Mouse (Mus musculus) kidney, embryonic 15.5 days (tissue): Measurements from ENCODE around the gene Dedd2. TPM values are rescaled to one million over a fixed set of nuclear protein-coding genes. Genes with fewer than 3 reads are reported as not detected.

ENCODE experiments used
- ATAC-seq: fragments of 200-750 bp; cut with Nextera tagmentation; replicated peaks from 2 replicates; pipeline ENCODE4 v1.8.0; 2017; ENCODE audit warnings: moderate TSS enrichment; ENCODE audit not compliant: low FRiP score
- H3K27ac ChIP-seq: fragments of 300-500 bp; sonication (generic); 2 replicates; pipeline ENCODE4 v1.5.1; 2015; ENCODE audit warnings: mild to moderate bottlenecking, inconsistent platforms
- H3K27me3 ChIP-seq: fragments of 300-500 bp; sonication (generic); 2 replicates; pipeline ENCODE4 v1.6.1; 2015; ENCODE audit warnings: inconsistent platforms
- H3K36me3 ChIP-seq: fragments of 300-500 bp; sonication (generic); 2 replicates; pipeline ENCODE4 v1.6.1; 2015; ENCODE audit warnings: inconsistent platforms
- H3K4me1 ChIP-seq: fragments of 300-500 bp; sonication (generic); 2 replicates; pipeline ENCODE4 v1.6.1; 2015; ENCODE audit warnings: inconsistent platforms
- H3K4me2 ChIP-seq: fragments of 300-500 bp; sonication (generic); 2 replicates; pipeline ENCODE4 v1.6.1; 2015; ENCODE audit warnings: moderate library complexity, mild to moderate bottlenecking, inconsistent platforms
- H3K4me3 ChIP-seq: fragments of 300-500 bp; sonication (generic); replicated peaks from 2 replicates; pipeline ENCODE4 v1.5.1; 2015; ENCODE audit warnings: mild to moderate bottlenecking, inconsistent platforms
- H3K9ac ChIP-seq: fragments of 300-500 bp; sonication (generic); 2 replicates; pipeline ENCODE4 v1.6.1; 2015; ENCODE audit warnings: mild to moderate bottlenecking, inconsistent platforms
- H3K9me3 ChIP-seq: fragments of 300-500 bp; sonication (generic); replicated peaks from 2 replicates; pipeline ENCODE4 v1.6.1; 2016; ENCODE audit warnings: inconsistent platforms
- WGBS: fragments of 180-500 bp; shearing (Covaris S2); methylation state at CpG from one replicate; pipeline ENCODE4 v1.1.7; 2015; ENCODE audit warnings: mixed read lengths; 5-methylcytosine and 5-hydroxymethylcytosine counted together
- polyA plus RNA-seq: library from polyadenylated mRNA; unstranded; fragments of >200 nt; fragmentation: Nextera tagmentation; extraction: Ambion mirVana; gene quantifications from 2 replicates; pipeline ENCODE4 v1.2.1, GENCODE M21; 2015

Dedd2 gene
- polyA plus RNA-seq, 1 experiment from 2014 or later = 10.2 TPM

- Histone ChIP-seq H3K9ac (peak overlapping the region; percentile 56; the same call in 1 of the 2 replicates), H3K27ac (peak overlapping the region; percentile 98), H3K36me3 (no peaks in the 10 kb centered on the region), H3K4me3 (peak overlapping the region; percentile 76), H3K27me3 (no peaks in the 10 kb centered on the region), H3K9me3 (no peaks in the 10 kb centered on the region), H3K4me2 (peak overlapping the region; percentile 94), H3K4me1 (peaks cover 34% of the 10 kb centered on the region)
- WGBS = 16% methylated on average over 8 of the region's 8 CpGs
- no peak for ATAC-seq
Observed at GRCm38 (mm10) chr7:25251822-25252221, 31.4 kb upstream of the Dedd2 start.

GRCm38 (mm10) chr7:25251071-25251791, 30.8 kb upstream of the Dedd2 start:
- ATAC-seq = peak; percentile 28
- no peaks in the 10 kb centered on the region for H3K27me3 ChIP-seq
- no peaks in the 10 kb centered on the region for H3K9me3 ChIP-seq
- H3K36me3 ChIP-seq = peaks cover 2% of the 10 kb centered on the region; the same call in 1 of the 2 replicates
- peak overlapping the region; percentile 94 for H3K4me2 ChIP-seq
- peak overlapping the region; percentile 98 for H3K27ac ChIP-seq
- 2% methylated on average over 22 of the region's 22 CpGs for whole genome bisulfite sequencing
- H3K4me3 ChIP-seq = peak overlapping the region; percentile 76
- peaks cover 39% of the 10 kb centered on the region for H3K4me1 ChIP-seq
- peak overlapping the region; percentile 56 for H3K9ac ChIP-seq

DNA sequence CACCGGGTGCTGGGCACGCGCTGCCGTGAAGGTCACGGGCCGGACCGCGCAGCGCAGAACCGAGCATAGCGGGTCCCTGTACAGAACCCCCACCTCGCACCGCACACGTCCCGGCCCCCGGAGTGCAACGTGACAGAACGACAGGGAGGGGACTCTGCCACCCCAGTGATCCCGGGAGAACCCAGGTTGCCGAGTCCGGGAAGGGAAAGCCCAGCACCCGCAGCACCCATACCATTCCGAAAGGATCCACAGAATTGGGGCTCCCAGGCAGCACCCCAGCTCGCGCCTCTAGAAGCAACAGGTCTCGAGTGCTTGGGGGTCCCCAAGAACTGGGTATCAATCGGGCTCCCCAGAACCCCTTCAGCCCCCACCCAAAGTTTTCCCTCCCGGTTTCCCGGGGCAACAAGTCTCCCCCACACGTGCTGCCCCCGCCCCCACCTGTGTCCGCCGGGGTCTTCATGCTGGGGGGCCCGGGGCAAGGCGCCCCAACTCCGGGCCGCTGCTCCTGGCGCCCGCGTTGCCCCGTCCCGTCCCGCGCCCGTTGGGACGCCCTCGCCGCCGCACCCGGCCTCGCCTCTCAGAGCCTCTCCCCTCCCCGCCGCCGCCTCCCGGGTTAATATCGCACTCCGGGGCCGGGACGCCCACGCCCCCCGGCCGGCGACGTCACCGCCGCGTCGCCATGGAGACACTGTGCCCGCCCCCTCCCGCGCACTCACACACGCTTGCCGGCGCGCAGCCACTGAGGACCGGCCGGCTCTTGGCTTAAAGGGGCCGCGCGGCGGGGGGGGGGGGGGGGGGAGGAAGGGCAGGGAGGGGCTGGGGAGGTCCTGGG, 29.9 kb upstream of the Dedd2 start, which contains the start of gene Erf:
Gene Erf (minus strand): TSS at position 621 of the 832 bp plus-strand sequence.
- WGBS = under 1% methylated on average over 60 of the region's 81 CpGs
- peak; percentile 78 for ATAC-seq

DNA sequence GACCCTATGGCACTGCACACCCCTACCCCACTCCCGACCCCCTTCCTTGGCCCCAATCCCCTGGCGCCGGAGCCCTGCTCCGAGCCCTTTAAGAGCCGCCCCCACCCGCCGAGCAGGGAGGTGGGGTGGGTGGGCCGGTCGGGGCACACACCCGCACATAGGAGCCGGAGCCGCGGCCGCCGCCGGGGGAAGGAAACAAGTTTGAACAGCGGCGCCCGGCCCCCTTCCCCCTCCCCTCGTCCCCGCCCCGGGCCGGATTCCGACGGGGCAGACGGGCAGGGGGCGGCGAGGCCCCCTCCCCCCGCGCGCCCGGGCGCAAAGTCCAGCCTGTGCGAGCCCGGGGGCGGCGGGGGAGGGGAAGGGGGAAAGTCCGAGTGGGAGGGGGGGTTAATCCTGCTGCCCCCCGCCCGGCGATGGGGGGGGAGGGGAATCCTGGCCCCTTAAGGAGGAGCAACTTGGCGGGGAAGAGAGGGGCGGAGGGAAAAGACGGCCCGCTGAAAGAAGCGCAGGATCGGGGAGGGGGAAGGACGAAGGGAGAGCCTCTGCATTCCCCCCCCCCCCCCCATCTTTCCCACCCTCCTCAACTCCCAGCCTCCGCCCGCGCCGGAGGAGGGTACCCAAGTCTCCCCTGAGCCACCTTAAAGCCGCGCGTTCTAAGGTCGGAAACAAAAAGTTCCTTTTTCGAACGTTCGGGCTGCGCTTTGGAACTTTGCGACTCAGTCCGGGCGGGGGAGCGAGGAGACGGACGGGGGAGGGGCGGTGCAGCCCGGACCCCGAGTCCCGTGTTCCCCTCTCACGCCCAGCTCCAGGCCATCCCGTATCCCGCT, 29.1 kb upstream of the Dedd2 start:
- WGBS = 0% methylated on average over 50 of the region's 73 CpGs
- no peaks in the 10 kb centered on the region for H3K27me3 ChIP-seq
- peak overlapping the region; percentile 94 for H3K4me2 ChIP-seq
- peaks cover 56% of the 10 kb centered on the region for H3K4me1 ChIP-seq
- H3K36me3 ChIP-seq = peaks cover 19% of the 10 kb centered on the region
- H3K9me3 ChIP-seq = no peaks in the 10 kb centered on the region
- peak overlapping the region; percentile 76 for H3K4me3 ChIP-seq
- peak overlapping the region; percentile 98 for H3K27ac ChIP-seq
- H3K9ac ChIP-seq = peak overlapping the region; percentile 75
- ATAC-seq = peak; percentile 67

More for the DNA sequence above, 29.9 kb upstream of the Dedd2 start, which contains the start of gene Erf:
- no peaks in the 10 kb centered on the region for H3K9me3 ChIP-seq
- H3K4me3 ChIP-seq = peak within 1 kb of the TSS; percentile 76
- H3K27me3 ChIP-seq = no peaks in the 10 kb centered on the region
- H3K36me3 ChIP-seq = peaks cover 10% of the 10 kb centered on the region
- H3K27ac ChIP-seq = peak within 1 kb of the TSS; percentile 98
- H3K4me2 ChIP-seq = peak within 1 kb of the TSS; percentile 94
- peak within 1 kb of the TSS; percentile 75 for H3K9ac ChIP-seq
- peaks cover 48% of the 10 kb centered on the region for H3K4me1 ChIP-seq

GRCm38 (mm10) chr7:25248846-25249313, 28.5 kb upstream of the Dedd2 start:
- H3K9me3 ChIP-seq = no peaks in the 10 kb centered on the region
- 0% methylated on average over 25 of the region's 25 CpGs for WGBS
- ATAC-seq = no peak; the same call in 1 of the 2 replicates

DNA sequence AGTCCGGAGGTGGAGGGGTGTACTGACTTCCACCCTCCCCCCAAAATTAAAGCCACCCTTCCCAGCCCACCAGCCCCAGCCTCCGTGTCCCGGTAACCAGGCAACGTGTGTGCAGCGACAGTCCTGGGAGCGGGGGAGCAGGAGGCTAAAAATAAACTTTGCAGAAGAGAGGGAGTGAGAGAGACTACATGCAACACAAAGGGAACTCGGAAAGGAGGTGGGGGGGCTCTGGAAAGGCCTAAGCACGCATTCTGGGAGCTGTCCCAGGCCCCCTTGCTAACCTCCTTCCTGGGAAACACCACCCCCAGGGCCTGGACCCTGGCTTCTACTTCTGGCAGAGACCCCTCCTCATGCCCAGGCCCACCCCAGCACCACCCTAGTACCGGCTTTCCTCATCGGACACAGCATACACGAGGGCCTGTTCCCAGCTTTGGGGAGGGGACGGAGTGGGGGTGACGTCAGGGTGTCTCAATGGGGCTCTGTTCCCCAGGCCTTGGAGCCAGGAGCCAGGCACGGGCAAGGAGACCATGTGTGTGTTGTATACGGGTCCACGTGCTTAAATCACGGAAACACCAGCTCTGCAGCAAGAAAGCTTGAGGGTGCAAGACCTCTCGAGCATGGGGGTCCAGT, 27.7 kb upstream of the Dedd2 start:
- peaks cover 30% of the 10 kb centered on the region for H3K36me3 ChIP-seq
- peaks cover 68% of the 10 kb centered on the region for H3K4me1 ChIP-seq
- peak overlapping the region; percentile 98 for H3K27ac ChIP-seq
- peak overlapping the region; percentile 94 for H3K4me2 ChIP-seq
- no peaks in the 10 kb centered on the region for H3K9me3 ChIP-seq
- H3K9ac ChIP-seq = peak overlapping the region; percentile 75
- peak overlapping the region; percentile 76 for H3K4me3 ChIP-seq
- 2% methylated on average over 18 of the region's 18 CpGs for WGBS
- no peak; the same call in 1 of the 2 replicates for ATAC-seq
- no peaks in the 10 kb centered on the region for H3K27me3 ChIP-seq

More at GRCm38 (mm10) chr7:25248846-25249313, 28.5 kb upstream of the Dedd2 start:
- H3K4me3 ChIP-seq = peak overlapping the region; percentile 76
- H3K9ac ChIP-seq = peak overlapping the region; percentile 75
- H3K27me3 ChIP-seq = no peaks in the 10 kb centered on the region
- peaks cover 63% of the 10 kb centered on the region for H3K4me1 ChIP-seq
- peak overlapping the region; percentile 94 for H3K4me2 ChIP-seq
- peak overlapping the region; percentile 98 for H3K27ac ChIP-seq
- peaks cover 24% of the 10 kb centered on the region for H3K36me3 ChIP-seq

DNA sequence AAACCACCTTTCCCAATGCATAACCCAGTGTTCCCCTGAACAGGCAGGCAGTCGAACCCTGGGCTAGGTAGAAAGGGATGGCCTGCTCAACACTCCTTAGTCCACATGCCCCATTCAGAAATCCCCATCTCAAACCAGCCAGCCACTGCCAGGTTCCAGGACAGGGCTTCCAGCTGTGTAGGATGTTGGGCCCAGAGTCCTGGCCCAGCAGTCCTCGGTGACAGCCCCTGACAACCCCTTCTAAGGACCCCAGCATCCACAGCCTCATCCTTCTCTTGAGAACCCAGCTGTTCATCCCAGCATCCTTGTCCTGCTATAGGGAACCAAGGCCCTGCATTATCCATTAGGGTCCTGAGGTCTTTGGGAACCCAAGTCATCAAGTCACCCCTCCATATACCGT, 27.1 kb upstream of the Dedd2 start:
- H3K9ac ChIP-seq = peak overlapping the region; percentile 75
- H3K27me3 ChIP-seq = no peaks in the 10 kb centered on the region
- H3K4me1 ChIP-seq = peaks cover 69% of the 10 kb centered on the region
- H3K4me2 ChIP-seq = peak overlapping the region; percentile 94
- peaks cover 36% of the 10 kb centered on the region for H3K36me3 ChIP-seq
- peak overlapping the region; percentile 98 for H3K27ac ChIP-seq
- peak overlapping the region; percentile 76 for H3K4me3 ChIP-seq
- no peak for ATAC-seq
- H3K9me3 ChIP-seq = no peaks in the 10 kb centered on the region
- 9% methylated on average over 3 of the region's 3 CpGs for WGBS

DNA sequence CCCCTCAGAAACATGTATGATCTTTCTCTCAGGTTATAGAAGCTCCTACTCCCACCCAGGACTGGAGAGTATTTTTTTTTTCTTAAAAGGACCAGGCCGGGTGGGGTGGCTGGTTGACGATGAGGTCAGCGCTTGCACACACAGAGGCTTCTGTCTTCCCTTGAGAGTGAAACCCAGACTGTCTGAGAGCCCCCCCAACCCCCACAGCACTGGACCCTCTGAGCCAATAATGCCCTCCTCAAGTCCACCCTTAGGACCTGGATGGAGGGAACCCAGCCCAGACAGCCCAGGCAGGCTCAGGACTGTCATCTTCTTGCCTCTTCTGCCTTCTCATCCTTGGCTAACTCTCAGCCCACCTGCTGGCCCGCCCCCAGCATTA, 26.3 kb upstream of the Dedd2 start:
- no peak for ATAC-seq
- peaks cover 64% of the 10 kb centered on the region for H3K4me1 ChIP-seq

DNA sequence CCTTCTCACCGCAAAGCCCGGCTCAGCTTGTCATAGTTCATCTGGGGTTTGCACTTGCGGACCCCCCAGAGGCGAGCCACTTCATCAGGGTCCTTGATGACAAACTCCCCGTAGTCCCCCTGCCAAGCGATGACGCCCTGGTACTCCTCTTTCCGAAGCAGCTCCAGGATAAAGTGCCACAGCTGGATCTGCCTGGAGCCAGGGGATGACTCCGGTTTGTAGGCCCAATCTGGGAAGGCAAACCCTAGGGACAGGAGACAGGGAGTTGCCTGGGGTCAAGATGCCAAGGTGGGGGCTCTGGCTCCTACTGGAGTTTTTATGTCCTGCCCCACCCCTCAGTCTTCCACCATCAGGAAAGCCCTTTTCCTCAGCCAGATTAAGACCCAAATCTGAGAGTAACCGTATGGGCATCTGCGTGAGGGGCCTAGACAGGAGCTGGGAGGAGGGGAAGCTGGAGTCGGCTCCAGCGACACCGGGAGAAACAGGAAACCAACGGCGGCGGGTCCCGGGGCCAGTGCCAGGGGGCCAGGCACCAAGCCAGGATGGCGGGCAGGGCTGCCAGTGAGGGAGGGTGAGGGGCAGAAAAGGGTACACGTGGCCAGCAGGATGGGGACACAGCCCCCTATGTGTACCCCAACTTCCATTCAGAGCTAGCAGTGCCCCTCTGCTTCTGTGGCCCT, 25.8 kb upstream of the Dedd2 start:
- H3K9ac ChIP-seq = peak overlapping the region; percentile 75
- peak overlapping the region; percentile 94 for H3K4me2 ChIP-seq
- H3K27me3 ChIP-seq = no peaks in the 10 kb centered on the region
- peak overlapping the region; percentile 98 for H3K27ac ChIP-seq
- ATAC-seq = no peak
- WGBS = 40% methylated on average over 20 of the region's 20 CpGs
- no peaks in the 10 kb centered on the region for H3K9me3 ChIP-seq
- peaks cover 61% of the 10 kb centered on the region for H3K4me1 ChIP-seq
- H3K36me3 ChIP-seq = peaks cover 46% of the 10 kb centered on the region
- H3K4me3 ChIP-seq = peak overlapping the region; percentile 76

More for the DNA sequence above, 26.3 kb upstream of the Dedd2 start:
- no peaks in the 10 kb centered on the region for H3K9me3 ChIP-seq
- peak overlapping the region; percentile 98 for H3K27ac ChIP-seq
- H3K9ac ChIP-seq = peak overlapping the region; percentile 75
- peaks cover 44% of the 10 kb centered on the region for H3K36me3 ChIP-seq
- 24% methylated on average over 4 of the region's 4 CpGs for WGBS
- H3K4me3 ChIP-seq = peak overlapping the region; percentile 76
- no peaks in the 10 kb centered on the region for H3K27me3 ChIP-seq
- H3K4me2 ChIP-seq = peak overlapping the region; percentile 94

DNA sequence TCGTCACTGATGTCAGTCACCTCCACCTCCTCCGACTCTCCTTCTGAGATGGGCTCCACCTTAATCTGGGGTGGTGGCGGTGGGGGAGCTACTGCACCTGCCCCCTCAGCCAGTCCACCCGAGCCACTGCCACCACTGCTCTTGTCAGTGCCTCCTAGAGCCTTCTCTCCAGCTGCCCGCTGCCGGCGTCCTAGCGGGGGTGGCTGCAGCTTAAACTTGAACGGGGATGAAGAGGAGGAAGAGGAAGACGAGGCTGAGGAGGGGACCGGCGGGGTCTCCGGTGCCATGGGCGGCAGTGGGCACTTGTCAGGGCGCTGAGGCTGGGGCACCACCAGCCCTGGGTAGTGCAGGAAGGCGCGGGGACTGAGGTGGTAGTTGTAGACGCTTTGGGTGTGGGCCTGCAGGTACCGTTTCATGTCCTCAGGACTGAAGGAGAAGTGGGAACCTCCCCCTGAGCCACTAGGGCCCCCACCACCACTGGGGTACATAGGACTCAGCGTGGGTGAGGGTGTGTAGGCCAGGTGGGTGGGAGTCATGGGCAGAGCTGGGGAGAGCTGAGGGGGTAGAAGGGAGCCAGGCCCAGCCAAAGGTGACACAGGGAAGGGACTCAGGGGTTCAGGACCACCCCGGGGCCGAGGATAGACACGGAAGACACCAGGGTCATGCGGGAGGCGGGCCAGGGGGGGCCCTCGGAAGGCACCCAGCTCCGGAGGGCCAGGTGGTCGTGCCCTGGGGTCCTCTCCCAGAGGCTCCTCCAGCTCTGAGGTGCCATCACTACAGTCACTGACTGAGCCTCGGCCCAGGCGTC, 24.4 kb upstream of the Dedd2 start:
- H3K27me3 ChIP-seq = no peaks in the 10 kb centered on the region
- 89% methylated on average over 30 of the region's 30 CpGs for WGBS
- no peak overlapping the region for H3K27ac ChIP-seq
- H3K9me3 ChIP-seq = no peaks in the 10 kb centered on the region
- no peak overlapping the region for H3K4me2 ChIP-seq
- ATAC-seq = no peak
- H3K9ac ChIP-seq = 0 out of 2 replicates have a peak overlapping the region, but pooled peaks have one; percentile 7
- no peak overlapping the region for H3K4me3 ChIP-seq
- H3K36me3 ChIP-seq = peaks cover 46% of the 10 kb centered on the region
- peaks cover 60% of the 10 kb centered on the region for H3K4me1 ChIP-seq
